Mouse (Mus musculus) forebrain, embryonic 13.5 days (tissue): ENCODE results near the gene Mgst1. TPM values are rescaled to one million over a fixed set of nuclear protein-coding genes. Genes with fewer than 3 reads are reported as not detected.

Experiments used
- ATAC-seq: fragments of 200-750 bp; cut with Nextera tagmentation; 2 replicates; pipeline ENCODE4 v1.8.0; 2017
- H3K27ac ChIP-seq: fragments of 300-500 bp; sonication (generic); 2 replicates; pipeline ENCODE4 v1.5.1; 2015; ENCODE audit warnings: inconsistent platforms, mild to moderate bottlenecking, moderate library complexity
- H3K27me3 ChIP-seq: fragments of 300-500 bp; sonication (generic); 2 replicates; pipeline ENCODE4 v1.6.1; 2015; ENCODE audit warnings: mild to moderate bottlenecking, inconsistent platforms
- H3K36me3 ChIP-seq: fragments of 300-500 bp; sonication (generic); 2 replicates; pipeline ENCODE4 v1.6.1; 2015; ENCODE audit warnings: mild to moderate bottlenecking, inconsistent platforms; ENCODE audit not compliant: poor library complexity, severe bottlenecking
- H3K4me1 ChIP-seq: fragments of 300-500 bp; sonication (generic); 2 replicates; pipeline ENCODE4 v1.6.1; 2015; ENCODE audit warnings: inconsistent platforms
- H3K4me2 ChIP-seq: fragments of 300-500 bp; sonication (generic); 2 replicates; pipeline ENCODE4 v1.6.1; 2015; ENCODE audit warnings: inconsistent platforms, mild to moderate bottlenecking, moderate library complexity
- H3K4me3 ChIP-seq: fragments of 300-500 bp; sonication (generic); 2 replicates; pipeline ENCODE4 v1.5.1; 2015; ENCODE audit warnings: mild to moderate bottlenecking, inconsistent platforms
- H3K9ac ChIP-seq: fragments of 300-500 bp; sonication (generic); 2 replicates; pipeline ENCODE4 v1.6.1; 2015; ENCODE audit warnings: mild to moderate bottlenecking, inconsistent platforms
- H3K9me3 ChIP-seq: fragments of 300-500 bp; sonication (generic); replicated peaks from 2 replicates; pipeline ENCODE4 v1.6.1; 2016; ENCODE audit warnings: inconsistent platforms
- WGBS: fragments of 180-500 bp; shearing (Covaris S2); methylation state at CpG from one replicate; pipeline ENCODE4 v1.1.7; 2015; 5-methylcytosine and 5-hydroxymethylcytosine counted together
- polyA plus RNA-seq: library from polyadenylated mRNA; unstranded; fragments of >200 nt; fragmentation: Nextera tagmentation; extraction: Ambion mirVana; gene quantifications from 2 replicates; pipeline ENCODE4 v1.2.1, GENCODE M21; 2015

Mgst1 gene
- polyA plus RNA-seq, 1 experiment from 2014 or later: 36.2 TPM

DNA sequence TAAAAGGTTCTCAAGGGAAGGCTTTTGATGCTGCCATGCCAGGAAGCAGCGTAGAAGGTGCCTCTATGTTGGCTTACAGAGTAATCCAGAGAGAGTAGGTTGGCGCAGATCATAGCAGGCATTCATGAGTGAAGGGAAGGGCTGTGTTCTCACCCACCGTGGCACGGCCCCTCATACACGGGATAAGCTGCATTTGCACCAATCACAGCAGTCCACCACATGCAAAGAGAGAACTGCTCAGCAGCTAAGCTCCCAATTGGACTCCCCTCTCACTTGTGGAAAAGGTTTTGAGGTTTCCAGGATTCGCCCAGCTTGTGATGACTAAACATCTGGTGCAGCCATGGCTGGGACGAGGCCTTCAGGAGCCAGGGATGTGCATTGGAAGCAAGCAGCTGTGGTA is 2.5 kb downstream of the Mgst1 start:
- no peak for ATAC-seq
- no peak overlapping the region for H3K4me2 ChIP-seq
- H3K27me3 ChIP-seq: no peaks in the 10 kb centered on the region
- no peaks in the 10 kb centered on the region for H3K36me3 ChIP-seq
- no peak overlapping the region for H3K27ac ChIP-seq
- peaks cover 21% of the 10 kb centered on the region for H3K4me1 ChIP-seq
- no peak overlapping the region for H3K4me3 ChIP-seq
- H3K9me3 ChIP-seq: no peaks in the 10 kb centered on the region
- H3K9ac ChIP-seq: no peak overlapping the region
- WGBS: 89% methylated on average over 7 of the region's 7 CpGs

- Histone ChIP-seq H3K36me3 (no peaks in the 10 kb centered on the region), H3K27me3 (no peaks in the 10 kb centered on the region), H3K4me2 (no peak overlapping the region), H3K9ac (no peak overlapping the region), H3K9me3 (no peaks in the 10 kb centered on the region), H3K27ac (no peak overlapping the region), H3K4me1 (peaks cover 21% of the 10 kb centered on the region), H3K4me3 (no peak overlapping the region)
- 96% methylated on average over 3 of the region's 3 CpGs for WGBS
- ATAC-seq: no peak
These were observed 3.3 kb downstream of the Mgst1 start for GRCm38 (mm10) chr6:138143450-138143849.

DNA sequence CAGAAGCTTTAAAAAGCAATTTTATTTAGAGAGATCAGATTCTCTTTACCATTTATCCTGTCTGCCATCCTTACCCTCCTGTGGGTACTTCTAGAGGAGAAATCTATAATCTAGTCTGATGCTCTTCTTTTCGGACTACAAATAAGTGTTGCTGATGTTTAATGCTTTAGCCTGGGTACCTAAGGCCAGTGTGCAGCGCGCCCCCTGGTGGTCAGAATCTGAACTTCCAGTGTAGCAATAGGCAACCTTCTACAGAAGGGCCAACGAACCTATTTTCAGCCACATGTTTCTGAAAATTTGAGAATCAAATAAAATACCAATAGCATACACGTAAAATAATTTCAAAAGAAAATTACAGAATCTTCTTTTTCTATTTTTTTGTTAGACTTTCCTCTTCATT is 13.0 kb downstream of the Mgst1 start:
- H3K4me2 ChIP-seq: no peak overlapping the region
- 28% methylated on average over 5 of the region's 5 CpGs for WGBS
- ATAC-seq: 0 out of 2 replicates have a peak, but pooled peaks have one; percentile 61

DNA sequence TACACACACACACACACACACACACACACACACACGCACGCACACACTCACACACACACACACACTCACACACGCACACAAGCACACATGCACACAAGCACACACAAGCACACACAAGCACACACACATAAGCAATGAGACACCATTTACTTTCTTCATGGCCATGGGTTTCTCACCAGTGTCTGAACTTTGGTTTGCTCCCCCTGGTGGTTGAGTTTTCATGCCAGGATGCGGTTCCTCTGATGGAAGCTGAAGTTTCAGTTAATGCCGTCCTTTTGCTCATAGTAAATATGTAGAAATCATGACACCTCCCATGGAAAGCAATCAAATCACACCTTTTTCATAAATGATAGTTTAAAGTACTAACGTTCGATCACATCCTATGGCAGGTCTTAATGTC is 23.8 kb downstream of the Mgst1 start:
- no peaks in the 10 kb centered on the region for H3K36me3 ChIP-seq
- peaks cover 1% of the 10 kb centered on the region; the same call in 1 of the 2 replicates for H3K4me1 ChIP-seq
- no peak overlapping the region for H3K27ac ChIP-seq
- WGBS: 76% methylated on average over 7 of the region's 7 CpGs
- no peak overlapping the region for H3K4me3 ChIP-seq
- no peak overlapping the region for H3K4me2 ChIP-seq
- no peaks in the 10 kb centered on the region for H3K9me3 ChIP-seq
- no peak overlapping the region for H3K9ac ChIP-seq
- ATAC-seq: peak; percentile 70
- H3K27me3 ChIP-seq: no peaks in the 10 kb centered on the region

More for the DNA sequence above, 13.0 kb downstream of the Mgst1 start:
- H3K27me3 ChIP-seq: no peaks in the 10 kb centered on the region
- no peak overlapping the region for H3K9ac ChIP-seq
- H3K9me3 ChIP-seq: peaks cover 5% of the 10 kb centered on the region; the same call in 1 of the 2 replicates
- no peaks in the 10 kb centered on the region for H3K4me1 ChIP-seq
- H3K27ac ChIP-seq: no peak overlapping the region
- H3K4me3 ChIP-seq: no peak overlapping the region
- H3K36me3 ChIP-seq: no peaks in the 10 kb centered on the region

GRCm38 (mm10) chr6:138171480-138172224 is 31.5 kb downstream of the Mgst1 start:
- Histone ChIP-seq H3K27ac (no peak overlapping the region), H3K9me3 (no peaks in the 10 kb centered on the region), H3K36me3 (no peaks in the 10 kb centered on the region), H3K4me2 (no peak overlapping the region), H3K9ac (no peak overlapping the region), H3K4me1 (no peaks in the 10 kb centered on the region), H3K27me3 (no peaks in the 10 kb centered on the region), H3K4me3 (no peak overlapping the region)
- 59% methylated on average over 15 of the region's 15 CpGs for WGBS
- ATAC-seq: peak; percentile 84

Other genes with a start within 250 kb of the Mgst1 start
- not detected in 2 replicates for gene Slc15a5, start 60.4 kb upstream of the Mgst1 start, polyA plus RNA-seq